Mouse (Mus musculus) neural tube, embryonic 13.5 days (tissue): ENCODE measurements around the gene Gm20219. TPM values are rescaled to one million over a fixed set of nuclear protein-coding genes. Genes with fewer than 3 reads are reported as not detected.
"Not testable (repeated sequence)": the region's sequence is repeated elsewhere in the genome, so short reads cannot be mapped to it uniquely, and the experiment has no call there.

Experiments
- ATAC-seq: fragments of 200-750 bp; cut with Nextera tagmentation; 2 replicates; pipeline ENCODE4 v1.8.0; 2017; ENCODE audit warnings: low read depth, mild to moderate bottlenecking, moderate TSS enrichment, moderate library complexity
- H3K27ac ChIP-seq: fragments of 300-500 bp; sonication (generic); replicated peaks from 2 replicates; pipeline ENCODE4 v1.5.1; 2015; ENCODE audit warnings: moderate library complexity, mild to moderate bottlenecking, inconsistent platforms
- H3K27me3 ChIP-seq: fragments of 300-500 bp; sonication (generic); 2 replicates; pipeline ENCODE4 v1.6.1; 2015; ENCODE audit warnings: mild to moderate bottlenecking, inconsistent platforms
- H3K36me3 ChIP-seq: fragments of 300-500 bp; sonication (generic); 2 replicates; pipeline ENCODE4 v1.6.1; 2015; ENCODE audit warnings: mild to moderate bottlenecking, inconsistent platforms
- H3K4me1 ChIP-seq: fragments of 300-500 bp; sonication (generic); replicated peaks from 2 replicates; pipeline ENCODE4 v1.6.1; 2015; ENCODE audit warnings: inconsistent platforms
- H3K4me2 ChIP-seq: fragments of 300-500 bp; sonication (generic); 2 replicates; pipeline ENCODE4 v1.6.1; 2015; ENCODE audit warnings: inconsistent platforms, mild to moderate bottlenecking, moderate library complexity
- H3K4me3 ChIP-seq: fragments of 300-500 bp; sonication (generic); 2 replicates; pipeline ENCODE4 v1.5.1; 2015; ENCODE audit warnings: mild to moderate bottlenecking, inconsistent platforms
- H3K9ac ChIP-seq: fragments of 300-500 bp; sonication (generic); 2 replicates; pipeline ENCODE4 v1.6.1; 2015; ENCODE audit warnings: moderate library complexity, mild to moderate bottlenecking, inconsistent platforms
- H3K9me3 ChIP-seq: fragments of 300-500 bp; sonication (generic); 2 replicates; pipeline ENCODE4 v1.6.1; 2016; ENCODE audit warnings: inconsistent platforms
- WGBS: fragments of 180-500 bp; shearing (Covaris S2); methylation state at CpG from one replicate; pipeline ENCODE4 v1.1.7; 2015; 5-methylcytosine and 5-hydroxymethylcytosine counted together
- polyA plus RNA-seq: library from polyadenylated mRNA; unstranded; fragments of >200 nt; fragmentation: Nextera tagmentation; extraction: Ambion mirVana; gene quantifications from 2 replicates; pipeline ENCODE4 v1.2.1, GENCODE M21; 2015

The Gm20219 gene
- polyA plus RNA-seq, 1 experiment from 2014 or later, result 1.7 TPM

DNA sequence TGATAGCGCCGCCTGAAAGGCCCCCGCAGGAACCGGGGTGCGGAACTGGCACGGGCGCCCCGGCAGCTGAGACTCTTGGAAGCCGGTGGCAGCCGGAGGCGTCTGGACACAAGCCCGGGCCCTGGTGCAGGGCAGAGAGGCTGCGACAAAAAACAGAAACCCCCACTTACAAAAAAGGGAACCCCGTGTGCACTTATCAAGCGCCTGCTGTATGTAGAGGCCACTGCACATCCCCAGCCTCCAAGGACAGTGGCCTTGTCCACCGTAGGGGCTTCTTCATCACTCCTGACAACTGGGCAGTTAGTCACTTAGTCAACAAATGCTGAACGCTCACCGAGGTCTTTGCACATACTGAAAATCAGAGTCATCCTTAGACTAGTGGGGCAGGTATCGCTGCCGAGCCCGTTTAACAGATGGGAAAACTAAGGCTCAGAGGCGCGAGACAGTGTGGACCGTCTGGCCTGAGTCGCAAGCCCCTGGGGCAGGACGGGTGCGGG is 43.7 kb downstream of the Gm20219 start:
- no peak overlapping the region for H3K4me3 ChIP-seq
- H3K9me3 ChIP-seq, result no peaks in the 10 kb centered on the region
- no peaks in the 10 kb centered on the region for H3K36me3 ChIP-seq
- peaks cover 61% of the 10 kb centered on the region for H3K4me1 ChIP-seq
- ATAC-seq, result no peak
- WGBS, result 26% methylated on average over 27 of the region's 27 CpGs
- H3K27me3 ChIP-seq, result peaks cover 49% of the 10 kb centered on the region
- peak overlapping the region; percentile 2; the same call in 1 of the 2 replicates for H3K9ac ChIP-seq
- no peak overlapping the region for H3K27ac ChIP-seq
- peak overlapping the region; percentile 43; the same call in 1 of the 2 replicates for H3K4me2 ChIP-seq

GRCm38 (mm10) chr17:56509707-56510472 is 44.3 kb downstream of the Gm20219 start:
- Histone ChIP-seq H3K4me2 (peak overlapping the region; percentile 18; the same call in 1 of the 2 replicates), H3K9me3 (no peaks in the 10 kb centered on the region), H3K4me1 (peaks cover 54% of the 10 kb centered on the region), H3K27ac (peak overlapping the region; percentile 53; the same call in 1 of the 2 replicates), H3K4me3 (no peak overlapping the region), H3K36me3 (no peaks in the 10 kb centered on the region), H3K9ac (peak overlapping the region; percentile 45; the same call in 1 of the 2 replicates), H3K27me3 (peaks cover 46% of the 10 kb centered on the region)
- ATAC-seq, result peak; percentile 17
- 6% methylated on average over 33 of the region's 37 CpGs for WGBS

DNA sequence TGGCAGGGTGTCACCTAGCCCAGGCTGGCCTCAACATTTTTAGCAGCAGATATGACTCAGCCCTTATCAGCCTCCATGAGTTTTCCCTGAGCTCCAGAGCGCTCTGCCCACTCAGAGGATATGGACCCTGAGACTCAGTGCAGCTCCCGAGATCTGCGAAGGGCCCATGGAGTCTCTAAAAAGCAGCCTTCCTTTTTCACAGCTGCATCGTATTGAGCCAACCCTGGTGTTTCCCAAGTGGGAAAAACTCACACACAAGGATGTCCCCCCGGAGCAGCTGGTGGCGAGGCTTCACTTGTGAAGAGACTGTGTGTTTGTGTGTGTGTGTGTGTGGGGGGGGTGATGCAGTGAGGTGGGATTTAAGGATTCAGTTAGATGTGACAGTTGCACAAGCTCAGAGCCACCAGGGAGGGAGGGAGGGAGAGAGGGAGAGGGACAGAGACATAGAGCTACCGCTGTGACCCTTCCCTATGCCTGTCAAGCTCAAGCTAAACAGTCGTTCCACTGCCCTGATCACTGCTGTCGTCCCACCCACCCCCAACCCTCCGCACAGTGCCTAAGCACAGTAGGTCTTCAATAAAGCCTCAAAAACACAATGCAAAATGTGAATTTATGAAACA is 45.1 kb downstream of the Gm20219 start:
- peak overlapping the region; percentile 53 for H3K27ac ChIP-seq
- ATAC-seq, result peak; percentile 14; the same call in 1 of the 2 replicates
- no peaks in the 10 kb centered on the region for H3K9me3 ChIP-seq
- peaks cover 51% of the 10 kb centered on the region for H3K4me1 ChIP-seq
- 36% methylated on average over 10 of the region's 10 CpGs for WGBS
- H3K9ac ChIP-seq, result 0 out of 2 replicates have a peak overlapping the region, but pooled peaks have one; percentile 45
- no peaks in the 10 kb centered on the region for H3K36me3 ChIP-seq
- no peak overlapping the region for H3K4me3 ChIP-seq
- peaks cover 39% of the 10 kb centered on the region for H3K27me3 ChIP-seq
- peak overlapping the region; percentile 18; the same call in 1 of the 2 replicates for H3K4me2 ChIP-seq

GRCm38 (mm10) chr17:56507161-56508068 is 46.8 kb downstream of the Gm20219 start:
- H3K4me2 ChIP-seq, result peak overlapping the region; percentile 96
- peak overlapping the region; percentile 94 for H3K27ac ChIP-seq
- WGBS, result 0% methylated on average over 42 of the region's 42 CpGs
- peak; percentile 92 for ATAC-seq
- no peaks in the 10 kb centered on the region for H3K36me3 ChIP-seq
- H3K4me3 ChIP-seq, result peak overlapping the region; percentile 62
- H3K4me1 ChIP-seq, result peaks cover 54% of the 10 kb centered on the region
- H3K9me3 ChIP-seq, result no peaks in the 10 kb centered on the region
- peaks cover 25% of the 10 kb centered on the region for H3K27me3 ChIP-seq
- H3K9ac ChIP-seq, result peak overlapping the region; percentile 90

DNA sequence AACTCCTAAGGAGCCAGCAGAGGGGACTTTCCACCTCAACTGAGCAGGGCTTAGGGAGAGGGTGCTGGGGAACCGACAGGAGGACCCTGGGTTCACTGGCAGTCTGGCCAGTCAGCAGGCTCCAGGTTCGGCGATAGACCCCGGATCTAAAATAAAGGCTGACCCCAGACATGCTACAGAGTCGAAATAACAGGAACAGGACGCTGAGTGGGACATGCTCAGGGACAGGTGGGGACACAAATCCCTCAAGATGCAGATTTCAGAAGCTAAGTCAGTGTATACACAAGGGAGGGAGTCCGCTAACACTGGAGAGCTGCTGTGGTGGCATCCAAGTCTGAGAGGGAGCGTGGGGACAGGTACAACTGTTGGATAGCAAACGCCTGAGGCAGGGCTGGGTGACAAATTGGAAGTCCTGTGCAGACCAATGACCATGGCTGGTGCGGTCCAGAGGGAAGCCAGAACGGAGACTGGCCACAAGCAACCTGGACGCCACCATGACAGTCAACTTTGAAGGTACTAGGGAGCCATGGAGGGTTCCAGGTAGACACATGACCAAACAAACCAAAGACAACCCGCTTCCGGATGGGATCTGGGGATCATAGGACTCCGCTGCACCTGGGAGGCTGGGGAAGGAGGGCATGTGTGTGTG is 47.6 kb downstream of the Gm20219 start:
- Histone ChIP-seq H3K27ac (peak overlapping the region; percentile 94), H3K4me1 (peaks cover 55% of the 10 kb centered on the region), H3K36me3 (no peaks in the 10 kb centered on the region), H3K9ac (peak overlapping the region; percentile 90), H3K9me3 (no peaks in the 10 kb centered on the region), H3K27me3 (peaks cover 16% of the 10 kb centered on the region), H3K4me2 (peak overlapping the region; percentile 96), H3K4me3 (peak overlapping the region; percentile 62)
- 55% methylated on average over 15 of the region's 15 CpGs for WGBS
- no peak for ATAC-seq

GRCm38 (mm10) chr17:56505401-56505800 is 48.8 kb downstream of the Gm20219 start:
- H3K4me1 ChIP-seq, result peaks cover 49% of the 10 kb centered on the region
- H3K4me3 ChIP-seq, result no peak overlapping the region
- no peak for ATAC-seq
- H3K27me3 ChIP-seq, result peaks cover 5% of the 10 kb centered on the region
- H3K36me3 ChIP-seq, result no peaks in the 10 kb centered on the region
- no peak overlapping the region for H3K9ac ChIP-seq
- 73% methylated on average over 10 of the region's 10 CpGs for WGBS
- H3K4me2 ChIP-seq, result no peak overlapping the region
- no peak overlapping the region for H3K27ac ChIP-seq
- H3K9me3 ChIP-seq, result no peaks in the 10 kb centered on the region

- peaks cover 44% of the 10 kb centered on the region for H3K4me1 ChIP-seq
- 27% methylated on average over 9 of the region's 9 CpGs for WGBS
- H3K4me2 ChIP-seq, result no peak overlapping the region
- H3K36me3 ChIP-seq, result no peaks in the 10 kb centered on the region
- no peak overlapping the region for H3K4me3 ChIP-seq
- peak overlapping the region; percentile 65; the same call in 1 of the 2 replicates for H3K27ac ChIP-seq
- ATAC-seq, result peak; percentile 54
- no peaks in the 10 kb centered on the region for H3K9me3 ChIP-seq
- H3K27me3 ChIP-seq, result no peaks in the 10 kb centered on the region
- no peak overlapping the region for H3K9ac ChIP-seq
Measured at GRCm38 (mm10) chr17:56502526-56502925, 51.7 kb downstream of the Gm20219 start.

DNA sequence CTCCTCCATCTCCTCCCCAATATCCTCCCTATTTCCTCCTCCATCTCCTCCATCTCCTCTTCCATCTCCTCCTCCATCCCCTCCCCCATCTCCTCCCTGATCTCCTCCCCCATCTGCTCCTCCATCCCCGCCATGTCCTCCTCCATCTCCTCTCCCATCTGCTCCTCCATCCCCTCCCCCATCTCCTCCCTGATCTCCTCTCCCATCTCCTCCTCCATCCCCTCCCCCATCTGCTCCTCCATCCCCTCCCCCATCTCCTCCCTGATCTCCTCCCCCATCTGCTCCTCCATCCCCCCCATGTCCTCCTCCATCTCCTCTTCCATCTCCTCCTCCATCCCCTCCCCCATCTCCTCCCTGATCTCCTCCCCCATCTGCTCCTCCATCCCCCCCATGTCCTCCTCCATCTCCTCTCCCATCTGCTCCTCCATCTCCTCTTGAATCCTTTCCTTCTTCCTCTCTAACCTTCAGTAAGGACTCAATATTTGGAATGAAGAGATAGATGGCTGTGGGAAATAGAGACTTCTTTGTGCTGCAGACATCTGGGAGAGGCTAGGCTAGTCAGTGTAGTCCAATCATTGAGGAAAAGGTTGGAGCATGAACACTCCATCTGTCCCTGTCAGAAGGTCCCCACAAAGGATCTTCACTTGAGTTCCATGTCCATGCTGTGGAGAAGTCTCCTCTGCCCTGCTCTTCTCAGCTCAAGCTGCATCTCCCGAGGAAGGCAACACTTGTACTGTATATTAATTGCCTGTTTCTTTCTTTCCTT is 52.4 kb downstream of the Gm20219 start:
- H3K4me3 ChIP-seq, H3K27me3 ChIP-seq, H3K9me3 ChIP-seq, H3K4me2 ChIP-seq, H3K36me3 ChIP-seq, ATAC-seq, H3K9ac ChIP-seq: not testable (repeated sequence)
- 39% methylated on average over 2 of the region's 2 CpGs for WGBS
- Histone ChIP-seq H3K27ac (peak overlapping the region; percentile 65; the same call in 1 of the 2 replicates), H3K4me1 (peaks cover 38% of the 10 kb centered on the region)
